Mouse (Mus musculus) heart, embryonic 12.5 days (tissue): ENCODE data around the gene Ankrd13b. TPM values are rescaled to one million over a fixed set of nuclear protein-coding genes. Genes with fewer than 3 reads are reported as not detected.

Experiments
- ATAC-seq: fragments of 200-750 bp; cut with Nextera tagmentation; 2 replicates; pipeline ENCODE4 v1.8.0; 2017; ENCODE audit warnings: moderate TSS enrichment, moderate library complexity; ENCODE audit not compliant: insufficient number of reproducible peaks, low FRiP score
- H3K27ac ChIP-seq: fragments of 300-500 bp; sonication (generic); 2 replicates; pipeline ENCODE4 v1.5.1; 2016; ENCODE audit warnings: mild to moderate bottlenecking, moderate library complexity; ENCODE audit not compliant: poor library complexity, severe bottlenecking
- H3K27me3 ChIP-seq: fragments of 300-500 bp; sonication (generic); replicated peaks from 2 replicates; pipeline ENCODE4 v1.6.1; 2016; ENCODE audit warnings: mild to moderate bottlenecking, moderate library complexity
- H3K36me3 ChIP-seq: fragments of 300-500 bp; sonication (generic); 2 replicates; pipeline ENCODE4 v1.6.1; 2016; ENCODE audit warnings: mild to moderate bottlenecking, moderate library complexity
- H3K4me1 ChIP-seq: fragments of 300-500 bp; sonication (generic); replicated peaks from 2 replicates; pipeline ENCODE4 v1.6.1; 2016; ENCODE audit warnings: mild to moderate bottlenecking
- H3K4me2 ChIP-seq: fragments of 300-500 bp; sonication (generic); 2 replicates; pipeline ENCODE4 v1.6.1; 2016; ENCODE audit warnings: mild to moderate bottlenecking, moderate library complexity
- H3K4me3 ChIP-seq: fragments of 300-500 bp; sonication (generic); 2 replicates; pipeline ENCODE4 v1.5.1; 2016; ENCODE audit warnings: mild to moderate bottlenecking
- H3K9ac ChIP-seq: fragments of 300-500 bp; sonication (generic); 2 replicates; pipeline ENCODE4 v1.6.1; 2016; ENCODE audit warnings: mild to moderate bottlenecking, moderate library complexity
- H3K9me3 ChIP-seq: fragments of 300-500 bp; sonication (generic); replicated peaks from 2 replicates; pipeline ENCODE4 v1.6.1; 2016; ENCODE audit warnings: mild to moderate bottlenecking, moderate library complexity
- WGBS: fragments of 180-500 bp; shearing (Covaris S2); methylation state at CpG from one replicate; pipeline ENCODE4 v1.1.7; 2016; 5-methylcytosine and 5-hydroxymethylcytosine counted together
- polyA plus RNA-seq: library from polyadenylated mRNA; unstranded; fragments of >200 nt; fragmentation: Nextera tagmentation; extraction: Ambion mirVana; gene quantifications from 2 replicates; pipeline ENCODE4 v1.2.1, GENCODE M21; 2016

Gene Ankrd13b
- polyA plus RNA-seq, 1 experiment from 2014 or later, result 3.7 TPM

DNA sequence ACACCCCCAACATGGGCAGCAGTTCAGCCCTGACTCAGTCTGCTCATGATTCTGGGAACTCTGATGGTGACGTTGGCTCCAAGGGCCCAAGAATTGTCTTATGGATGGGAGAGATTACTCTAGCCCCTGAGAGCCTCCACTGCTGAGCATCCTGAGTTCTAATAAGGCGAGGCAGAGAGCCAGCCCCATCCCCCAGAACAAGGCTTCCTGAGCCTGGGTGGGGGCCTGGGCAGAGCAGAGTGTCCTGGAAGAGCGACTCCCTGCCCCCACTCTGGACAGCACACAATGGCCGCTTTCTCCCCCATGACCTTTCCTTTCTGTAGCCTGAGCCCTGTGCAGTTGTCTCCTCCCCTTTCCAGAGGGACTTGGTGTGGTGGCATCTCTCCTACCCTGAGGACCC is 8.4 kb upstream of the Ankrd13b start:
- peaks cover 59% of the 10 kb centered on the region for H3K4me1 ChIP-seq
- peak overlapping the region; percentile 36 for H3K9ac ChIP-seq
- H3K9me3 ChIP-seq, result no peaks in the 10 kb centered on the region
- H3K27ac ChIP-seq, result peak overlapping the region; percentile 94
- H3K4me2 ChIP-seq, result peak overlapping the region; percentile 26
- 25% methylated on average over 4 of the region's 4 CpGs for WGBS
- H3K4me3 ChIP-seq, result no peak overlapping the region
- 0 out of 2 replicates have a peak, but pooled peaks have one; percentile 13 for ATAC-seq
- no peaks in the 10 kb centered on the region for H3K27me3 ChIP-seq
- peaks cover 36% of the 10 kb centered on the region for H3K36me3 ChIP-seq

DNA sequence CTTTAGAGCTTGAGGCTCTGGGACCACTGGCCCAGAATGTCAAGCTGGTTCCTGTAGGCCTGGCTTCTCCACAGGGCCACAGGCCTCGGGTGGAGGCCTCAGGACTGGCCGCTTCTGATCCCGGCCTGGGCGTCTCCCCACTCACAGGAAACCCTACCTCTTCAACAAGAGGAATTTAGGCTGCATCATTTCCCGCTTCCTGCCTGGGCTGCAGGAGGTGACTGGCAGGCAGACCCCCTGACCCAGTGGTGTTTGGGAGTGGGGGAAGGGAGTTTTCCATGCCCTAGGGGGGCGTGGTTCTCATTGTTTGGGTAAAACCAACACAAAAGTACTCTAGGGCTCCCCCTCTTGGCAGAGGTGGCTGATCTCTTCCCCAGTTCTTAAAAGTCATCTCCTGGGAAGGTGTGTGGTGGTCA is 7.9 kb upstream of the Ankrd13b start:
- Histone ChIP-seq H3K4me3 (no peak overlapping the region), H3K4me1 (peaks cover 59% of the 10 kb centered on the region), H3K36me3 (peaks cover 31% of the 10 kb centered on the region), H3K4me2 (peak overlapping the region; percentile 26), H3K27me3 (no peaks in the 10 kb centered on the region), H3K27ac (peak overlapping the region; percentile 94), H3K9ac (peak overlapping the region; percentile 51), H3K9me3 (no peaks in the 10 kb centered on the region)
- ATAC-seq, result peak; percentile 20; the same call in 1 of the 2 replicates
- 24% methylated on average over 6 of the region's 6 CpGs for WGBS

DNA sequence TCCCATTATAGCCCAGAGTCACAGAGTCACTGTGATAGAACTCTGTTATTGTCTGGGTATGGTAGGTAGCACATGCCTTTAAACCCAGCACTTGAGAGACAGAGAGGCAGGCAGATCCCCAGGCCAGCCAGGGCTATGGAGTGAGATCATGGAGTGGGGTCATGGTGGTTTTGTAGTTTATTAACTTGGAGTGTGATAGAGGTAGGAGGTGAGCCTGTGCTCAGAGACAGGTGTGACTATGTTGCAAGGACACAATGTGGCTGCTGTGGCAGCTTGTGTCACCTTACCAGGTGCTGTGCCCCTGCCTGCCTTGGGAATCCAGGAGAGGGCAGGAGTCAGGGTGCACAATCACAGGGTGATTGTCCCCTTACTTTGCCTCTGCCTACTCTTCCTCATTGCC is 6.0 kb upstream of the Ankrd13b start:
- peaks cover 18% of the 10 kb centered on the region for H3K36me3 ChIP-seq
- peak overlapping the region; percentile 82; the same call in 1 of the 2 replicates for H3K4me2 ChIP-seq
- H3K4me3 ChIP-seq, result no peak overlapping the region
- ATAC-seq, result no peak
- H3K9ac ChIP-seq, result peak overlapping the region; percentile 37
- no peaks in the 10 kb centered on the region for H3K27me3 ChIP-seq
- H3K27ac ChIP-seq, result no peak overlapping the region
- H3K9me3 ChIP-seq, result no peaks in the 10 kb centered on the region
- H3K4me1 ChIP-seq, result peaks cover 68% of the 10 kb centered on the region

DNA sequence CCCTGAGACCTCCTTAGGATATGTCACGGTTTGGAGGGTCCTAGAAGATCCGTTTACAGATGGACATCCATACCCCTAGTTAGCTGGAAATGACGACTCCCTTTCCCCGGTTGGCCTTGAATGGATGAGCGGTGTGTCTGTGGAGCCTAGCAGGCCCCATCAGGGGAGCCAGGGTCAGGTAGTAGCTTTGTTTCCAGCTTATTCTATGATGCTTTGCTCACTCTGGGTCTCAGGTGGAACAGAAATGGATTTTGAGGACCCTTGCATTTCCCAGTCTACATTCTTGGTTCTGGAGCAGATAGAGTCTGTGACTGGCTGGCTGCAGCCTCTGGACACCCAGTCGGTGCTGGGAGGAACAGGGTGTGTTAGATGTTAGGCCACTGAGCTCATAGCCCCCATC is 5.3 kb upstream of the Ankrd13b start:
- peaks cover 11% of the 10 kb centered on the region for H3K36me3 ChIP-seq
- peak overlapping the region; percentile 82 for H3K4me2 ChIP-seq
- H3K27me3 ChIP-seq, result no peaks in the 10 kb centered on the region
- ATAC-seq, result no peak
- H3K4me1 ChIP-seq, result peaks cover 72% of the 10 kb centered on the region
- H3K27ac ChIP-seq, result peak overlapping the region; percentile 89
- peak overlapping the region; percentile 98 for H3K9ac ChIP-seq
- 69% methylated on average over 6 of the region's 6 CpGs for WGBS
- no peaks in the 10 kb centered on the region for H3K9me3 ChIP-seq
- H3K4me3 ChIP-seq, result peak overlapping the region; percentile 97

DNA sequence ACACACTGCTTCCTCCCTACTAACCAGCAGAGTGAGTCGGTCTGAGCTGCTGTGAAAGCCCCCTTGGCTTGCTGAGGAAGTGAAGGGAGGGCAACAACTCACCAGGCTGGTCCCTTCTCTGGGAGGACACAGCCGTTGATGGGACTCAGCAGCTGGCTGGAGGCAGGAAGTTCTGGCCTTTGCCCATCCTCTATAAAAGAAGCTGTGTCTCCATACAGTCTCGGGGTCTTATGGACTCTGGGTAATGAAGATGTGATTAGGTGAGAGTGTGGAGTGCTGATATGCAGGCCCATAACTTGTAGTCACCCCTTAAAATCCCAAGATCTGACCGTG is 4.8 kb upstream of the Ankrd13b start:
- Histone ChIP-seq H3K4me2 (peak overlapping the region; percentile 82), H3K27me3 (no peaks in the 10 kb centered on the region), H3K4me1 (peaks cover 72% of the 10 kb centered on the region), H3K36me3 (peaks cover 6% of the 10 kb centered on the region), H3K9ac (peak overlapping the region; percentile 98), H3K4me3 (peak overlapping the region; percentile 97), H3K27ac (peak overlapping the region; percentile 89), H3K9me3 (no peaks in the 10 kb centered on the region)
- no peak for ATAC-seq
- WGBS, result 21% methylated on average over 4 of the region's 4 CpGs

DNA sequence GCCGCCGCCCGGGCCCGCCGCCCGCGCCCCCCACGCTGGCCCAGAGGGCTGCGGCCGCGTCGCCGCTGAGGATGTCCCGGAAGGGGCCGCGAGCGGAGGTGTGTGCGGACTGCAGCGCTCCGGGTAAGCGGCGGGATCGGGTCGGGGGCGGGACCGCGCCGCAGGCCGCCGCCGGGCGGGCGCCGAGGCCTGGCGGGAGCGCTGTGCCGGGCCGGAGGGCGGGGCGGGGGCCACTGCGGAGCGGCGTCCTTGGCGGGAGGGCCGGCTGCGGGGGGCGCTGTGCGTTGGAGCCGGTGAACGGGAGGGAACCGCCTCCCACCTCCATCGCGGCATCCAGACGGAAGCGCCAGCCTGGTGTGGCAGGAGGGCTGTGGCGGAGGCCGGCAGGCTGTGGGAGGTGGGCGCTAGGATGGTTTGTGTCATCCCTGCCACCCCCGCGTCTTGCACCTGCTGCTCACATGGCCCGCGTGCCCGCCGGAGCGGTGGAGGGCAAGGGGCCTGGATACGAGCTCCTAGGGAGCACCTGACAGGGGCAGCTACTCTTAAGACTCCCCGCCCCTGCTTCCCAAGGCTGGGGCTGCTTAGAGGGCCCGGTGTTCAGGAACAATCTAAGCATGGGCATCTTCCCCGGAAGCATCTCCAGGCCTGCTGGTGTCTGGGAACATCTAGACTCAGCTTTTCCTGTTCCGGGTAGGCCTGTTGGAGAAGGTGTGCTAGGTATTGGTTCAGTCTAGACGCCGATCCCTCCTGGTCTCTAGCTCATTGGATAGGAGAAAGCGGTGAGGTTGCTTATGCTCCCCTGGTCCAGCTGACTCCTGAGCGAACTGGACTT is 4.2 kb upstream of the Ankrd13b start, which contains the start of gene Git1:
Git1 (plus strand) TSS at position 51 of the 832 bp plus-strand sequence.
- H3K9me3 ChIP-seq, result no peaks in the 10 kb centered on the region
- H3K9ac ChIP-seq, result peak within 1 kb of the TSS; percentile 98
- H3K36me3 ChIP-seq, result peaks cover under 1% of the 10 kb centered on the region; the same call in 1 of the 2 replicates
- peak within 1 kb of the TSS; percentile 97 for H3K4me3 ChIP-seq
- WGBS, result 7% methylated on average over 54 of the region's 74 CpGs
- peak within 1 kb of the TSS; percentile 95 for H3K4me2 ChIP-seq
- H3K27me3 ChIP-seq, result no peaks in the 10 kb centered on the region
- peak; percentile 20; the same call in 1 of the 2 replicates for ATAC-seq
- peak within 1 kb of the TSS; percentile 89 for H3K27ac ChIP-seq
- H3K4me1 ChIP-seq, result peaks cover 73% of the 10 kb centered on the region

DNA sequence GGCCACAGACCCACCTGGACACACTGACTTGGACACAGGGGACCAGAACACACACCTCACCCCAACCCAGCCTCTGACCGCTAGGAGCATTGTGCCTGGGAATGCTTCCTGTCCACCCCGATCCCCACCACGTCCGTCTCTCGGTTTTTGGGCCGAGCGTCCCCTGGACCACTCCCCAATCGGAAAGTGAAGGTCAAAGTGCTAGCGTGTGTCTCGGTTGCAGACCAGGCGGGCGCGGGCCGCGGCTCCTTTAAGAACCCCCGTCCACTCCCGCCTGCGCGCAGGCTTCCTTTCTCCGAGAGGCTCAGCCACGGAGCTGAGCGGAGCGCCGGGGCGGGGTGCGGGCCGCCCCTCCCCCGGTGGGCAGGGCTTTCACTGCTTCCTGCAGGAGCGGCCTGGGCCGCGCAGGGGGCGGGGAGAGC is 3.4 kb upstream of the Ankrd13b start:
- Histone ChIP-seq H3K27ac (peak overlapping the region; percentile 89), H3K9me3 (no peaks in the 10 kb centered on the region), H3K4me3 (peak overlapping the region; percentile 97), H3K4me1 (peaks cover 72% of the 10 kb centered on the region), H3K9ac (peak overlapping the region; percentile 74), H3K36me3 (no peaks in the 10 kb centered on the region), H3K27me3 (0 out of 2 replicates have a peak, but pooled peaks cover 5% of the 10 kb centered on the region), H3K4me2 (peak overlapping the region; percentile 95)
- peak; percentile 82 for ATAC-seq
- WGBS, result under 1% methylated on average over 32 of the region's 32 CpGs

GRCm38 (mm10) chr11:77492311-77492871 is 2.9 kb upstream of the Ankrd13b start:
- Histone ChIP-seq H3K4me3 (peak overlapping the region; percentile 97), H3K27me3 (0 out of 2 replicates have a peak, but pooled peaks cover 5% of the 10 kb centered on the region), H3K4me1 (peaks cover 68% of the 10 kb centered on the region), H3K9me3 (no peaks in the 10 kb centered on the region), H3K4me2 (peak overlapping the region; percentile 95), H3K36me3 (no peaks in the 10 kb centered on the region), H3K27ac (peak overlapping the region; percentile 89), H3K9ac (peak overlapping the region; percentile 74)
- WGBS, result under 1% methylated on average over 18 of the region's 18 CpGs
- no peak for ATAC-seq

DNA sequence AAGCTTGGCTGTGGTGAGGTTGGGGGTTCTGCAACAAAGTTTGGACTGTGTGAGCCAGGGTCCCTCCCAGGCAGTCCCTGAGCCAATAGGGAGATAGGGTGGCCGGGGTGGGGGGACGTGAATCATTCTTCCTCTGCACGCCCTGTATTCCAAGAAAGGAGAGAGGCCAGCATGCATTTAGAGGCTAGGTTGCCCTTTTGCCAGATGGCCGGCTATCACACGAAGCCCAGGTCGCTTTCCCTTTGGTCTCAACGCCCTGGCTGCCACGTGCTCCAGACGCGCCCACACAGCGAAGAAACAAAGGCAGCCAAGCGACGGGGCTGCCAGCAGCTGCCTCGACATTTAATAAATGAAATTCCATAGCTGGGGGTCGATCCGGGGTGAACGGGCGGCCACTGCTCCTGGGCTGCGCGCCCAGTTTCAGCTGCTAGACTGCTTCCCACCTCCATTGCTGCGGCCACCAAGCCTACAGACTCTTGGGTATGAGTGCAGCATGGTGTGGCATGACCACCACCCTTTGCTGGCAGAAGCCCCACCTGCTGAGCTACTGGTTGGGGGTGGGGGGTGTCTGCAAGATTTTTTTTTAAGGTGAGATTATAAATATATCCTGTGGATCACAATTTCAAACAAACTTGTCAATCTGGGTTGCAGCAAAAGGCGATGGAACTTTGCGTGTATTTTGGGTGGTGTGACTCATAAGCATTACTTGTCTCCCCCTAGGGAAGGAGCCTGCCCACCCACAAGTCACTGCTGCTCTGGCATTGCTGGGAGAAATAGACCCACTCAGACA is 2.2 kb upstream of the Ankrd13b start:
- under 1% methylated on average over 23 of the region's 23 CpGs for WGBS

DNA sequence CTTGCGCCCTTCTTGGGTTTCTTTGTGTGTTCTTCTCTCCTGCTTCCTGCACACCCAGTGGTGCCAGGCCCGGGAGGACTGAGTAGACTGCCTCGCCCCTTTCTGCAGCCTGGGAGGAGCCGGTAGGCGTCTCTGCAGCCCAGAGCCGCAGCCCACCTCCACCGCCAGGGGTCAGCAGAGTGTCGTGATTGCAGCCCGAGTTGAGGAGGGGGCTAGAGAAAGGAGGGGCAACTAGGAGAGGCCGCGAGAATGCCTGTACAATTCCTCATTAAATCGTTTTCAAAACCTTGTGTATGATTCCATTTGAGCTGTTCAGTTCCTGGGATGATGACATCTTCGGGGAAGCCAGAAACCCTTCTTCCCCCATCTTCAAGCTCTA is 1.6 kb upstream of the Ankrd13b start:
- H3K27ac ChIP-seq, result peak overlapping the region; percentile 89
- H3K9ac ChIP-seq, result peak overlapping the region; percentile 32
- under 1% methylated on average over 13 of the region's 13 CpGs for WGBS
- peak overlapping the region; percentile 95 for H3K4me2 ChIP-seq
- H3K4me1 ChIP-seq, result peaks cover 68% of the 10 kb centered on the region
- ATAC-seq, result peak; percentile 66
- peak overlapping the region; percentile 97 for H3K4me3 ChIP-seq
- 0 out of 2 replicates have a peak, but pooled peaks cover 5% of the 10 kb centered on the region for H3K27me3 ChIP-seq
- no peaks in the 10 kb centered on the region for H3K9me3 ChIP-seq
- no peaks in the 10 kb centered on the region for H3K36me3 ChIP-seq

More for the DNA sequence above, 2.2 kb upstream of the Ankrd13b start:
- Histone ChIP-seq H3K9me3 (no peaks in the 10 kb centered on the region), H3K4me2 (peak overlapping the region; percentile 95), H3K9ac (peak overlapping the region; percentile 74), H3K4me1 (peaks cover 68% of the 10 kb centered on the region), H3K27ac (peak overlapping the region; percentile 89), H3K36me3 (no peaks in the 10 kb centered on the region), H3K27me3 (0 out of 2 replicates have a peak, but pooled peaks cover 5% of the 10 kb centered on the region), H3K4me3 (peak overlapping the region; percentile 97)
- ATAC-seq, result peak; percentile 61
